Mouse (Mus musculus) limb, embryonic 12.5 days (tissue): ENCODE results near the gene Cdk19. TPM values are rescaled to one million over a fixed set of nuclear protein-coding genes. Genes with fewer than 3 reads are reported as not detected.
"Not testable (repeated sequence)": the region's sequence is repeated elsewhere in the genome, so short reads cannot be mapped to it uniquely, and the experiment has no call there.

Experiments
- ATAC-seq: fragments of 200-750 bp; cut with Nextera tagmentation; 2 replicates; pipeline ENCODE4 v1.8.0; 2017; ENCODE audit warnings: low read depth, moderate TSS enrichment; ENCODE audit not compliant: insufficient number of reproducible peaks, insufficient read depth, low FRiP score, low TSS enrichment
- H3K27ac ChIP-seq: fragments of 300-500 bp; sonication (generic); 2 replicates; pipeline ENCODE4 v1.5.1; 2016; ENCODE audit warnings: mild to moderate bottlenecking, moderate library complexity
- H3K27me3 ChIP-seq: fragments of 300-500 bp; sonication (generic); 2 replicates; pipeline ENCODE4 v1.6.1; 2016; ENCODE audit warnings: mild to moderate bottlenecking, moderate library complexity
- H3K36me3 ChIP-seq: fragments of 300-500 bp; sonication (generic); 2 replicates; pipeline ENCODE4 v1.6.1; 2016; ENCODE audit warnings: mild to moderate bottlenecking, moderate library complexity
- H3K4me1 ChIP-seq: fragments of 300-500 bp; sonication (generic); replicated peaks from 2 replicates; pipeline ENCODE4 v1.6.1; 2016
- H3K4me2 ChIP-seq: fragments of 300-500 bp; sonication (generic); 2 replicates; pipeline ENCODE4 v1.6.1; 2016; ENCODE audit warnings: mild to moderate bottlenecking, moderate library complexity
- H3K4me3 ChIP-seq: fragments of 300-500 bp; sonication (generic); replicated peaks from 2 replicates; pipeline ENCODE4 v1.5.1; 2016; ENCODE audit warnings: mild to moderate bottlenecking
- H3K9ac ChIP-seq: fragments of 300-500 bp; sonication (generic); replicated peaks from 2 replicates; pipeline ENCODE4 v1.6.1; 2016; ENCODE audit warnings: mild to moderate bottlenecking, moderate library complexity
- H3K9me3 ChIP-seq: fragments of 300-500 bp; sonication (generic); 2 replicates; pipeline ENCODE4 v1.6.1; 2016; ENCODE audit warnings: mild to moderate bottlenecking, moderate library complexity
- WGBS: fragments of 180-500 bp; shearing (Covaris S2); methylation state at CpG from one replicate; pipeline ENCODE4 v1.1.7; 2016; 5-methylcytosine and 5-hydroxymethylcytosine counted together
- polyA plus RNA-seq: library from polyadenylated mRNA; unstranded; fragments of >200 nt; fragmentation: Nextera tagmentation; extraction: Ambion mirVana; gene quantifications from 2 replicates; pipeline ENCODE4 v1.2.1, GENCODE M21; 2016

Cdk19 gene
- polyA plus RNA-seq, result 15.7 and 16.3 TPM in 2 replicates

DNA sequence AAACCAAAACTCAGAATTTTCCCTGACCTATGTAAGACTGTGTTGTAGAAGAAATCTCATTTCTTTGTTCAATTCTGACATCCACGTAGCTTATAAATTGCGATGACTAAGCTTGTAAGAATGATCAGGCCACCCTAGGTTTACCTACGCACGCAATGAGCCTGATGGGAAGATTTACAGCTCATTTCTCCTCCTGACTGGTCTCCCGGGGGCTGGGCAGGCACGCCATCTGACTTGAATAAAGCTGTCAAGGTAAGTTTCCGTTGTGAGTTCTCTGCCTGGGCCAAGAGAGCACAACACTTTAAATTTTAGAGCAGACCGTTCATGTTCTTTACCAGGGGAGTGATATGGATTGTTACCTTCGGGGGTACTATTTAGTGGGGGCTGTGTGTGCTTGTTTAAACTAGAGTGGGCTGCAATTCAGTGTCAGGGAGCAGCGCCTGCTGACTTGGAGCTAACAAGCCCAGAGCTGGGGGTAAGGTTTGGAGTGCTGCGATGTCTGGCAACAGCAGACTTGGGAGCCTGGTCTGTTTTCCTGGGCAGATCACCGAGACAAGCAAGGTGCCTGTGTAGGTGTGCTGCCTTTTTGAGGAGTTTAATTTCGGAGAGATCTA is at the start of gene Cdk19:
Gene Cdk19, plus strand, starts transcription at position 214 of the 614 bp plus-strand sequence.
- H3K4me3 ChIP-seq, result no peak within 1 kb of the TSS
- no peaks in the 10 kb centered on the region for H3K27me3 ChIP-seq
- H3K9me3 ChIP-seq, result 0 out of 2 replicates have a peak, but pooled peaks cover 3% of the 10 kb centered on the region
- peak within 1 kb of the TSS; percentile 33 for H3K4me2 ChIP-seq
- H3K36me3 ChIP-seq, result no peaks in the 10 kb centered on the region
- H3K27ac ChIP-seq, result peak within 1 kb of the TSS; percentile 69
- peak; percentile 59; the same call in 1 of the 2 replicates for ATAC-seq
- WGBS, result 11% methylated on average over 13 of the region's 13 CpGs
- peak within 1 kb of the TSS; percentile 4; the same call in 1 of the 2 replicates for H3K9ac ChIP-seq
- peaks cover 9% of the 10 kb centered on the region; the same call in 1 of the 2 replicates for H3K4me1 ChIP-seq

DNA sequence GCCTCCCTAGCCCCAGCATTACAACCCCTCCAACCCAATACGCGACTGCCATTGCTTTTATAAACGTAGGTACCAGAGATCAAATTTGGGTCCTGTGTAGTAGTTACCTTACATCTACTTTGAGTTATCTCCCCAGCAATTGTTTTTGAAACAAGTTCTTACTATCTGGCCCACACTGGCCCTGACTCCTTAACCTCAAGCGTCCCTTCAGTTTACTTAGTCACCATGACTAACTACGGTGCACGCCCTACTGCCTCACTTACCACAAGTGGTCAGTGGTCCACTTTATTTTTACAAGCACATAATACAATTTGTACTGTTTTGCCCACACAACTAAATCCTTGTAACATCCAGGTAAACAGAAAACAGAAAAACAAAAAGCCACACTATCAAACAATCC is 46.7 kb upstream of the Cdk19 start:
- no peaks in the 10 kb centered on the region for H3K27me3 ChIP-seq
- ATAC-seq, result no peak
- H3K4me1 ChIP-seq, result no peaks in the 10 kb centered on the region
- no peak overlapping the region for H3K9ac ChIP-seq
- no peaks in the 10 kb centered on the region for H3K9me3 ChIP-seq
- peaks cover 49% of the 10 kb centered on the region for H3K36me3 ChIP-seq
- no peak overlapping the region for H3K27ac ChIP-seq
- H3K4me3 ChIP-seq, result no peak overlapping the region
- H3K4me2 ChIP-seq, result no peak overlapping the region
- WGBS, result 93% methylated on average over 6 of the region's 6 CpGs

DNA sequence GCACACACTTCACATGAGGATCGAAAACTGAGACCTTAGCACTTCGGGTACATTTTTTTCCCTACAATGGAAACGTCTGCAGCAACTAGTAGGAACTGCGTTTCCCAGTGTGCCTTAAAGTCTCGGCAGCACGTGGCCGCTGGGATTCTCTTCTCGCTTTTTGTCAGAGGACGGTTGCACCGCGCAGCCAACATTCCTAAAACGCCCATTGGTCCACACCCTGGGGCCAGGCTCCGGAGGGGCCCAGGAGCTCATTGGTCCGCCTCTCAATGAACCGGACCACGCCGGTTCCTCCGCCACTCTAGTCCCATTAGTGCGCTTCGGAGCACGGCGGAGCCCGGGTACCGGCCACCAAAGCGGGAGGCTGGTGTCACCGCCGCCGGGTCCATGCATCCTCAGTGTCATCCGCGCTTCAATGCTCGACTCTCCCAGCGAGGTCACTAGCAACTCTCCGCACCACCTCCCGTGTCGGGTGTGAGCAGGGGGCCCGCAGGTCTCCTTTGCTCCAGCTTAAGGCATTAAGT is 38.7 kb upstream of the Cdk19 start:
- Histone ChIP-seq H3K4me1 (peaks cover 15% of the 10 kb centered on the region), H3K4me2 (peak overlapping the region; percentile 76), H3K27me3 (no peaks in the 10 kb centered on the region), H3K9me3 (no peaks in the 10 kb centered on the region), H3K4me3 (peak overlapping the region; percentile 98), H3K9ac (peak overlapping the region; percentile 97), H3K36me3 (peaks cover 6% of the 10 kb centered on the region; the same call in 1 of the 2 replicates), H3K27ac (peak overlapping the region; percentile 94)
- under 1% methylated on average over 36 of the region's 36 CpGs for WGBS
- peak; percentile 73 for ATAC-seq

DNA sequence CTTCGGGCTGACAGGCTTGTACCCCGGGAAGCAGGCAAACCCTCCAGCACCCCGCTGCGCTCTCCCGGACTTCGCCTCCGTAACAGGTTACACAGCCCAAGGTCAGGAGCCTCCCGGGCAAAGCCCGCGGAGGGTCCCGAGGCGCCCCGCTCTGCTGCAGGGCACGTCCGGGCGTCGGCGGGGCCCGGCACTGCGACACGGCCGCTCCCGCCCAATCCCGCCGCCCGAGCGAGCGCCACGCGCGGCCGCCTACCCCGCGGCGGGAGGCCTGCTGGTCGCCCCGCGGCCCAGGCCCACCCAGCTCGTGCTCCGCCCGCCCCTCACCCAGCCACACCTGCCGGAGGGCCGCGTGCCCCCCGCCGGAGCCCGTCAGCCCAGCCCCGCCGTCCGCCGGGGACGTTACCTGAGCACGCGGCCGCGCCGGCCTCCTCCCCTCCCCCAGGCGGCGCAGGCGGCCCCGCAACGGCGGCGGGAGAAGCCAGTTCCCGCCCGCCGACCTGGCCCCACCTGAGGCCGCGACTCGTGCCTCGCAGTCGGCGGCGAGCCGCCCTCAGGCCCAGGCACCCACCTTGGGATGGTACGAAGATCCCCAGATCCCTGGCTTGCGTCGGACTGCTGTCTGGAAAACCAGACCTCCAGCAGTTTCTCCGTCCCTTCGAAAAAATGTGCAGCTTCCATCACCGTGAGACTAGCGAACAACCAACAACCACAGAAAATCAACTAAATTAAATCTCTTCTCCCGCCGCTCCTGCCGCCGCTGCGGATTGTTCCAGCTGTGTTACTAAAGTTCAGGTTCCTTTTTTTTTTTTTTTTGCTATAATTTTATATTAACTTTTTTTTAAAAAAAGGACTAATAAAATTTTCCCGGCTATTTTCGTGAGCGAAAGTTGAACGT is 37.9 kb upstream of the Cdk19 start:
- Histone ChIP-seq H3K4me1 (peaks cover 15% of the 10 kb centered on the region), H3K27ac (peak overlapping the region; percentile 94), H3K4me3 (peak overlapping the region; percentile 98), H3K4me2 (peak overlapping the region; percentile 76), H3K9ac (peak overlapping the region; percentile 97)
- not testable (repeated sequence) for H3K27me3 ChIP-seq, H3K9me3 ChIP-seq, H3K36me3 ChIP-seq
- ATAC-seq, result peak; percentile 38; the same call in 1 of the 2 replicates
- under 1% methylated on average over 83 of the region's 91 CpGs for WGBS

DNA sequence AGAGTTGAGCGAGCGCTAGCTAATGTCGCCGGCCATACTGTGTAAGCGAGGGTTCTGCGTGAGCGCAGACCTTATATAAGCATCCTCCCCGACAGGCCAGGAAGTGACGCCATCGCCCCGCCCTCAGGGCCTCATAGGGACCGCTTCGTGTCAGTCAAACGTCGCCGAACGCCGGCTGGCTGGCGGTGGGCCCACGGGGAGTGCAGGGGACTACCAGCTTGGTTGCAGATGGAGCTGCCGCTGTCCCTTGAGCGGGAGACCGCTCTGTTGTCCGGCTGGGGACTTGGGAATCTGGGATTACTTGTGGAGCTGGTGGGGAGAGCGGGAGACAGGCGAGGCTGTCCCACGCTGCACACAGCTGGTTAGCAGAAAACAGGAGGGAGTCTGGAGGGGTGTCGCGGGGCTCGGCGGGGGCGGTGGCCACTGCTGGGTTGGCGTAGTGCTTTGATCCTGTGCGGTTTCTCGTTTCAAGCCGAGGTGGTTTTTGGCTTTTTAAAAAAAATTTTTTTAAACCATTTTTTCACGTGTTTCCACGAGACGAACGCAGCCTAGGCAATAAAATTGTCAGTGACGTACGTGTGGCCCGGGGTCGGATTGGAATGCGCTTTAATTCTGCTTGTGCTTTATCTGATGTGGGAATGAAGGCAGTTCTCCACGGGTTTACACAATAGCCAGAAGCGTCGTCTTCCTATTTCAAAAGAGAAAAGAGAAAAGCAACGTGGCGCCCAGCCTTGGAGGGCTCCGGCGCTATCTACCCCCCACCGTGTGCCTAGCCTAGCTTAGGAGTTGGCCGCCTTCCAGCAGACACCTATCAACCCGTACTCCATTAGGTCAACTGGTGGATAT is 37.0 kb upstream of the Cdk19 start, which contains the start of gene Amd1:
Gene Amd1, minus strand, starts transcription at position 47 of the 846 bp plus-strand sequence.
- whole genome bisulfite sequencing, result under 1% methylated on average over 55 of the region's 55 CpGs
- Histone ChIP-seq H3K4me3 (peak within 1 kb of the TSS; percentile 98), H3K9ac (peak within 1 kb of the TSS; percentile 97), H3K36me3 (no peaks in the 10 kb centered on the region; the same call in 1 of the 2 replicates), H3K4me2 (peak within 1 kb of the TSS; percentile 76), H3K27ac (peak within 1 kb of the TSS; percentile 98), H3K9me3 (peaks cover 8% of the 10 kb centered on the region; the same call in 1 of the 2 replicates), H3K27me3 (no peaks in the 10 kb centered on the region), H3K4me1 (peaks cover 15% of the 10 kb centered on the region)
- peak; percentile 97 for ATAC-seq

DNA sequence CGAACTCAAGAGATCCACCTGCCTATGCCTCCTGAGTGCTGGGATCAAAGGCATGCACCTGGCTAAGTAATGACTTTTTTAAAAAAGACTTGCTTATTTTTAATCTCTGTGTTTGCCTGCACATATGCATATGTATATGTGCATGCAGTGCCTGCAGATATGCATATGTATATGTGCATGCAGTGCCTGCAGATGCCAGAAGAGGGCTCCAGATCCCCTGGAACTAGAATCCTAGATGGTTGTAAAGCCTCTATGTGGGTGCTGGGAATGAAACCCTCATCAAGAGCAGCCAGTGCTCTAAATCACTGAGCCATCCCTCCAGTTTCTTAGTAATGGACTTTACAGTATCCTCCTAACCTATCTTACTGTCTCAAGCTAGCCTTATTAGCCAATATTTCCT is 33.4 kb upstream of the Cdk19 start:
- no peaks in the 10 kb centered on the region for H3K4me1 ChIP-seq
- H3K27me3 ChIP-seq, result no peaks in the 10 kb centered on the region
- no peak overlapping the region for H3K27ac ChIP-seq
- H3K36me3 ChIP-seq, result no peaks in the 10 kb centered on the region
- no peak overlapping the region for H3K9ac ChIP-seq
- peaks cover 8% of the 10 kb centered on the region; the same call in 1 of the 2 replicates for H3K9me3 ChIP-seq
- WGBS, result 88% methylated on average over 1 of the region's 1 CpGs
- no peak overlapping the region for H3K4me3 ChIP-seq
- no peak for ATAC-seq
- no peak overlapping the region for H3K4me2 ChIP-seq

DNA sequence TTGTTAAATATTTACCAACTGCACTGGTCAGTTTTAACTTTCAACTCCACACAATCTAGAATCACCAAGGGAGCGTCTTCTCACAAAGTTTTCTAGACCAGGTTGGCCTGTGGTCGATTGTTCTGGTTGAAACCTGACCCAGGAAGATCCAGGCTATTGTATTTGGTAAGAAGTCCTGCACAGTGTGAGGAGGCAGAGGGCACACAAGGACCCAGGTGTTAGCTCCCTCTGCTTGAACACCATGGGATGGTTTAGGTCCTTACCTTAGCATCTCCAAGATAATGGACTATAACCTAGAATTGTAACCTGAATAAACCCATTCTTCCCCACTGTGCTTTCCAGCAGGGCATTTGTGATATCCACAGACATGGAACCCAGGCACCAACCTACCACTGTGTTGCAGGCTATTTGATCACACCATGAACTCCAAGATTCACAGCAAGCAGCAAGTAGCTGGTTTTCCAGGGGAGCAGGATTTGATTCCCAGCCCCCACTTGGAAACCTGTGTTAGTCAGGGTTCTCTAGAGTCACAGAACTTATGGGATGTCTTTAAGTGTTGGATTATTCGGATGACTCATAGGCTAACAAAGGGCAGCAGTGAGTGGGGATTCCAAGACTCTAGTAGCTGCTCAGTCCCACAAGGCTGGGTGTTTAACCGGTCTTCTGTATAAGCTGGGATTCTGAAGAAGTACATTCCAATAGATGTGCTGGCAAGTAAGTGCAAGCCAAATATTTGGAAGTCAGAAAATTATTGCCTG is 31.4 kb upstream of the Cdk19 start:
- Histone ChIP-seq H3K4me1 (no peaks in the 10 kb centered on the region), H3K4me3 (no peak overlapping the region)

DNA sequence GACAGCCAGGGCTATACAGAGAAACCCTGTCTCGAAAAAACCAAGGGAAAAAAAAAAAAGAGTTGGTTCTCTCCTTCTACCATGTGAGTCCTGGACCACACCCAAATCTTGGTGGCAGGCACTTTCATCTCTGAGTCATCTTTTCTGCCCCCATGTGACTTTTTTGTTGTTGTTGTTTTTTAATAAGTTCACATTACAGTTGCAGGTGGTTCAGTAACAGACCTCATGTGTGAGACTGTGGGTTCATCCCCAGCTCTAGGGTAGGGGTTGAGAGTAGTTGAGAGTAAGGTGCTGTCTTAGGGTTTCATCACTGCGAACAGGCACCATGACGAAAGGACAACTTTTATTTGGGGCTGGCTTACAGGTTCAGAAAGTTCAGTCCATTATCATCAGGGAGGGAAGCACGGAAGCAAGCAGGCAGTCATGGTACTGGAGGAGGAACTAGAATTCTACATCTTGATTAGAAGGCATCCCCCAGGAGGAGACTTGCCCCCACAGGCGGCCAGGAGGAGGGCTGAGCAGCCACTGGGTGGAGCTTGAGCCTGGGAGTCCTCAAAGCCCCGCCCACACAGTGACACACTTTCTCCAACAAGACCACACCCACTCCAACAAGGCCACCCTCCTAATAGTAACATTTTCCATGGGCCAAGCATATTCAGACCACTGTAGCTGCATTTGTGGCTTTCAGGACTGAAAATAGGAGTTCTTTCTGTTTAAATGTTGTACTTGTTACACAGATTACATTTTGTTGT is 29.3 kb upstream of the Cdk19 start:
- Histone ChIP-seq H3K27ac (no peak overlapping the region), H3K4me2 (no peak overlapping the region), H3K27me3 (no peaks in the 10 kb centered on the region), H3K9me3 (peaks cover 8% of the 10 kb centered on the region; the same call in 1 of the 2 replicates), H3K4me1 (no peaks in the 10 kb centered on the region), H3K36me3 (no peaks in the 10 kb centered on the region), H3K9ac (no peak overlapping the region), H3K4me3 (no peak overlapping the region)
- ATAC-seq, result no peak
- WGBS, result 53% methylated on average over 6 of the region's 6 CpGs

More for the DNA sequence above, 31.4 kb upstream of the Cdk19 start:
- no peak for ATAC-seq
- 66% methylated on average over 4 of the region's 4 CpGs for WGBS
- Histone ChIP-seq H3K9me3 (peaks cover 8% of the 10 kb centered on the region; the same call in 1 of the 2 replicates), H3K36me3 (no peaks in the 10 kb centered on the region), H3K27ac (no peak overlapping the region), H3K9ac (no peak overlapping the region), H3K4me2 (no peak overlapping the region), H3K27me3 (no peaks in the 10 kb centered on the region)

DNA sequence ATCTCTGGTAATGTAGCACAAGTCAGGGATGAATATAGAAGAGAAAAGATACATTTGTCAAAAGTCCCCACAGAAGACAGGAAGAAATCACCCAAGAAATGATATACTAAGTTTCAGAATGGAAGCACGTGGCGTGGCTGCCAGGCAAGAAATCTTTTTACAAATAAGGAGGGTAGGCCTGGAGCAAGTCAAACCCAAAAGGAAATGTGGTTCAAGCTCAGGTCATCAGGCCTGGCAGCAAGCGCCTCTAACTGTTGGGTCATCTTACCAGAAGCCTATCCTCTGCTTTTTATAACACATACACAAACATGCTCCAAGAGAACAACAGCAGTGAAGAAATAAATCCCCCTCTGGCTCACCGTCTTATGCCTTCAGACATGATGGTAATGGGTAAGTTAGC is 26.6 kb upstream of the Cdk19 start:
- no peak overlapping the region for H3K4me3 ChIP-seq
- 75% methylated on average over 4 of the region's 4 CpGs for WGBS
- H3K27me3 ChIP-seq, result no peaks in the 10 kb centered on the region
- no peak for ATAC-seq
- H3K9ac ChIP-seq, result no peak overlapping the region
- H3K4me2 ChIP-seq, result no peak overlapping the region
- H3K27ac ChIP-seq, result no peak overlapping the region
- no peaks in the 10 kb centered on the region for H3K9me3 ChIP-seq
- no peaks in the 10 kb centered on the region for H3K36me3 ChIP-seq
- H3K4me1 ChIP-seq, result no peaks in the 10 kb centered on the region
